Mouse (Mus musculus): ENCODE measurements around the gene Cd276. TPM values are rescaled to one million over a fixed set of nuclear protein-coding genes. Genes with fewer than 3 reads are reported as not detected.
"Not testable (repeated sequence)": the region's sequence is repeated elsewhere in the genome, so short reads cannot be mapped to it uniquely, and the experiment has no call there.

The Cd276 gene
- polyA plus RNA-seq, 1 experiment from 2014 or later = 42.8 TPM

DNA sequence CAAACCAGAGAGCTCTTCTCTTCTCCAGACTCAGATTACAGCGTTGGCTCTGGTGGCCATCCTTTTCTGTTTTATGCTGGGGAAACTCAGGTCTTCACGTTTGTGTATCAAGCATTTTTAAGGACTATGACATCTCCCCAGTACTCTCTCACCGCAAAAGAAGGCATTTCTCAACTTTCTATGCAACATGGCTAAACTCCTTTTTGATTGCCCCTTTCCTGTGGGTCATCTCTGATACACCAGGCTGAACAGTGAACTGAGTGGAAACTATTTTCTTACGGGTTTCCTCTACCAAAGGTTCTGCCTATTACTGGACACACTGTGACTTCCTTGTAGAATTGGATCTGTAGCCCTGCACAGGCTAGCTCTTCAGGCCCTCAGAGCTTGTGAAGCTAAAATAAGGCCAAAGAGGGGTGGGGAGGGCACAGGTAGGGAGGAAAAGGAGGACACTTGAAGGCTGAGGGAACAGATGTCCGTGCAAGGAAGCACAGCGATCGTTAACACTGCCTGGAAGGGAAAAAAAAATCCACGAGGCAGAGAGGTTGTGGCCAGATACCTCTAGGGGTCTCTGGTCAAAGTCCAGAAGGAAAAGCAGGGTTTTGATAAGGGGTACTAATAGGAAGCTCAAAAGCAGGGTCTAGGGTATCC, 26.2 kb upstream of the Cd276 start:
- peak overlapping the region; percentile 35 for H3K4me3 ChIP-seq (ENCODE audit: low read depth, low read length)
- ATAC-seq (replicated peaks; ENCODE audit: insufficient number of reproducible peaks, low FRiP score, low TSS enrichment, low read depth) = peak; percentile 0; the same call in 1 of the 2 replicates
- H3K9ac ChIP-seq (replicated peaks; ENCODE audit: low read length) = peak overlapping the region; percentile 18
- H3K9me3 ChIP-seq (replicated peaks; ENCODE audit: control insufficient read depth, low read length) = no peaks in the 10 kb centered on the region
- no peaks in the 10 kb centered on the region; the same call in 1 of the 2 replicates for H3K4me1 ChIP-seq (ENCODE audit: control insufficient read depth, insufficient read depth, low read length)
- H3K4me2 ChIP-seq (ENCODE audit: low read depth, low read length) = peak overlapping the region; percentile 45
- H3K27me3 ChIP-seq (ENCODE audit: control insufficient read depth, insufficient read depth, low read length) = no peaks in the 10 kb centered on the region
- WGBS = 30% methylated on average over 8 of the region's 8 CpGs
- H3K27ac ChIP-seq (replicated peaks; ENCODE audit: low read depth, low read length) = peak overlapping the region; percentile 96; the same call in 1 of the 2 replicates
- H3K36me3 ChIP-seq (replicated peaks; ENCODE audit: control insufficient read depth, insufficient read depth, low read depth, low read length) = no peaks in the 10 kb centered on the region
- no peak for DNase-seq (ENCODE audit: low spot score)

DNA sequence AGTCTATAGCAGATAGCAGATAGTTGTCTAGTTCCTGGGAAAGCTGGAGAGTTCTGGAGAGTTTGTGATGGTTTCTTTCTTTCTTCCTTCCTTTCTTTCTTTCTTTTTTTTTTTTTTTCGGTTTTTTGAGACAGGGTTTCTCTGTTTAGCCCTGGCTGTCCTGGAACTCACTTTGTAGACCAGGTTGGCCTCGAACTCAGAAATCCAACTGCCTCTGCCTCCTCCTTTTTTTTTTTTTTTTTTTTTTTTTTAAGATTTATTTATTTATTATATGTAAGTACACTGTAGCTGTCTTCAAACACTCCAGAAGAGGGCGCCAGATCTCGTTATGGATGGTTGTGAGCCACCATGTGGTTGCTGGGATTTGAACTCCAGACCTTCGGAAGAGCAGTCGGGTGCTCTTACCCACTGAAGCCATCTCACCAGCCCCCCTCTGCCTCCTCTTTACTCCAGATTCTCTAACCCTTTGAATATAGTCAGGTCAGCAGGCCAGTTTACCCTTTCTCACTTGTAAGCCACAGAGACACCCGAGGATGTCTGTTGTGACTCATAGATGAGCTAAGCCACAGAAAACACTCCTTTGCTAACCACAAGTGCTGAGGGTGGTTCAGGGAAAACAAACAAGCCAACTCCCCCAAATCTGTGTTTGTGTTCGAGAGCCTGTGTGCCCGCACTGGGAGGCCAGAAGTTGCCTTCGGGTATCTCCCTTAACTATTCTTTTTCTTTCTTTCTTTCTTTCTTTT, 25.4 kb upstream of the Cd276 start:
- not testable (repeated sequence) for H3K4me2 ChIP-seq (ENCODE audit: low read depth, low read length); H3K27me3 ChIP-seq (ENCODE audit: control insufficient read depth, insufficient read depth, low read length); H3K36me3 ChIP-seq (replicated peaks; ENCODE audit: control insufficient read depth, insufficient read depth, low read depth, low read length); H3K4me3 ChIP-seq (ENCODE audit: low read depth, low read length); H3K4me1 ChIP-seq (ENCODE audit: control insufficient read depth, insufficient read depth, low read length); H3K27ac ChIP-seq (replicated peaks; ENCODE audit: low read depth, low read length); DNase-seq (ENCODE audit: low spot score); ATAC-seq (replicated peaks; ENCODE audit: insufficient number of reproducible peaks, low FRiP score, low TSS enrichment, low read depth); H3K9me3 ChIP-seq (replicated peaks; ENCODE audit: control insufficient read depth, low read length); H3K9ac ChIP-seq (replicated peaks; ENCODE audit: low read length)
- WGBS = 75% methylated on average over 9 of the region's 10 CpGs

DNA sequence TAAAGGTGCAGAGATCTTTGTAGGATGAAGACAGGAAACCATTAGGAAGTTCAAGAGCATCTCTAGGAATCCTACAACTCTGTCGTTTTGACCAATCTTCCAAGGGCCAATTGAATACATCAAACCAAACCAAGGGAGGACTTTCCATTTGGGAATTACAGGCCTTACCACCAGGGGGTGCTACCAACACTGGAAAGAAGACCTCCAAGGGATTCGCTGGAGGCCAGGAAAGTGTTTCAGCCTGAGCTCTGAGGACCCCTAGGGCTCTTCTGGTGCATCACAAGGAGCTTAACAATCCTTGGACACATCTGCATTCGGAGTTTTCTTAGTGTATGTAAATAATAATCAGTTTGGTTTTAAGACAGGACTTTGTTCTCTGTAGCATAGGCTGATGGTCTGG, 23.4 kb upstream of the Cd276 start:
- 26% methylated on average over 3 of the region's 3 CpGs for WGBS
- H3K27me3 ChIP-seq (ENCODE audit: control insufficient read depth, insufficient read depth, low read length) = no peaks in the 10 kb centered on the region
- ATAC-seq (replicated peaks; ENCODE audit: insufficient number of reproducible peaks, low FRiP score, low TSS enrichment, low read depth) = no peak
- H3K4me1 ChIP-seq (ENCODE audit: control insufficient read depth, insufficient read depth, low read length) = no peaks in the 10 kb centered on the region; the same call in 1 of the 2 replicates
- H3K4me2 ChIP-seq (ENCODE audit: low read depth, low read length) = no peak overlapping the region
- H3K4me3 ChIP-seq (ENCODE audit: low read depth, low read length) = no peak overlapping the region
- no peaks in the 10 kb centered on the region for H3K36me3 ChIP-seq (replicated peaks; ENCODE audit: control insufficient read depth, insufficient read depth, low read depth, low read length)
- no peak overlapping the region for H3K9ac ChIP-seq (replicated peaks; ENCODE audit: low read length)
- no peaks in the 10 kb centered on the region for H3K9me3 ChIP-seq (replicated peaks; ENCODE audit: control insufficient read depth, low read length)
- DNase-seq (ENCODE audit: low spot score) = peak; percentile 90
- H3K27ac ChIP-seq (replicated peaks; ENCODE audit: low read depth, low read length) = no peak overlapping the region

DNA sequence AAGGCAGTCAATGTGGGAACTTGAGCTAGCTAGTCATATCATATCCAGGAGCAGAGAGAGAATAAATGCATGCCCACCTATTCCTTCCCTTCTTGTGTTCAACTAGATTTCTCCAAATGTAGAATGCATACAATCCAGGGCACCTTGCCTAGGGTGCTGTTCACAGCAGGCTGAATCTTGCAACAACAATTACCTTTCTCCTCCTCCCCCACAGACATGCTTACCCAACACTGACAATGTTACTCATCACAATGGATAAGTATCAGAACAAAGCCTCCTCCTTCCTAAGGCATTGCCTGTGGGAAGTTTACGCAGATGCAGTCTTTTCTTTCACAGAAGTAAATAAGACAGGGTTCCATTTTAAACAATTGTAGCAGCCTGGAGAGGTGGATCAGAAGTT, 15.8 kb upstream of the Cd276 start:
- Histone ChIP-seq H3K4me3 (ENCODE audit: low read depth, low read length) (no peak overlapping the region), H3K36me3 (replicated peaks; ENCODE audit: control insufficient read depth, insufficient read depth, low read depth, low read length) (no peaks in the 10 kb centered on the region), H3K4me1 (ENCODE audit: control insufficient read depth, insufficient read depth, low read length) (no peaks in the 10 kb centered on the region), H3K27me3 (ENCODE audit: control insufficient read depth, insufficient read depth, low read length) (no peaks in the 10 kb centered on the region), H3K27ac (replicated peaks; ENCODE audit: low read depth, low read length) (no peak overlapping the region), H3K9ac (replicated peaks; ENCODE audit: low read length) (no peak overlapping the region), H3K4me2 (ENCODE audit: low read depth, low read length) (no peak overlapping the region), H3K9me3 (replicated peaks; ENCODE audit: control insufficient read depth, low read length) (no peaks in the 10 kb centered on the region)
- 89% methylated on average over 1 of the region's 1 CpGs for WGBS
- no peak for ATAC-seq (replicated peaks; ENCODE audit: insufficient number of reproducible peaks, low FRiP score, low TSS enrichment, low read depth)
- DNase-seq (ENCODE audit: low spot score) = no peak

DNA sequence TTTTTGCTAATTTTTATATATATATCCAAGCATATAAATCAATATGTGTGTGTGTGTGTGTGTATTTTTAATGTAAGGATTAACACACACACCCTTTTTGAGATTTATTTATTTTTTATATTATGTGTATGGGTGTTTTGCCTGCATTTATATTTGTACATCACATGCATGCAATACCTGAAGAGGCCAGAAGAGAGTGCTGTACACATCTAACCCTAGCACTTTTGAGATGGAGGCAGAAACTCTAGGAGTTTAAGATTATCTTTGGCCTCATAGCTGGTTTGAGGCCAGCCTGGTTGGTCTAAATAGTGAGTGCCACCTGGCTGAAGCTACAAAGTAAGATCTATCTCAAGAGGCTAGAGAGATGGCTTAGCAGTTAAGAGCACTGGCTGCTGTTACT, 12.4 kb upstream of the Cd276 start:
- DNase-seq (ENCODE audit: low spot score) (peak; percentile 51), ATAC-seq (replicated peaks; ENCODE audit: insufficient number of reproducible peaks, low FRiP score, low TSS enrichment, low read depth) (no peak)
- H3K27ac ChIP-seq (replicated peaks; ENCODE audit: low read depth, low read length) = no peak overlapping the region
- no peak overlapping the region for H3K4me2 ChIP-seq (ENCODE audit: low read depth, low read length)
- no peaks in the 10 kb centered on the region for H3K36me3 ChIP-seq (replicated peaks; ENCODE audit: control insufficient read depth, insufficient read depth, low read depth, low read length)
- no peaks in the 10 kb centered on the region for H3K27me3 ChIP-seq (ENCODE audit: control insufficient read depth, insufficient read depth, low read length)
- H3K9ac ChIP-seq (replicated peaks; ENCODE audit: low read length) = no peak overlapping the region
- no peak overlapping the region for H3K4me3 ChIP-seq (ENCODE audit: low read depth, low read length)
- H3K4me1 ChIP-seq (ENCODE audit: control insufficient read depth, insufficient read depth, low read length) = no peaks in the 10 kb centered on the region
- H3K9me3 ChIP-seq (replicated peaks; ENCODE audit: control insufficient read depth, low read length) = no peaks in the 10 kb centered on the region

DNA sequence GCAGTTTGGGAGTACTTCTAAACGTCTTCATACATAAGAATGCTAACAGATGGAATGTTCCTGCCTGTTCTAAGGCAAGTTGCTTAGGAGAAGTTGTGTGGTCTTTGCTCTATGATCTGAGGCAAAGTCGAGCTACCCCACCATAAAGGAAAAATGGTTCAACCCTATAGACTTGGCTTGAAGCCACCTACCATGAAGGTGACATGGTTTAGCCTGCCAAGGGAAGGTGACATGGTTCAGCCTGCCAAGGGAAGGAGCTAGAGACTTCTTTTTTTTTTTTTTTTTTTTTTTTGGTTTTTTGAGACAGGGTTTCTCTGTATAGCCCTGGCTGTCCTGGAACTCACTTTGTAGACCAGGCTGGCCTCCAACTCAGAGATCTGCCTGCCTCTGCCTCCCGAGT, 10.7 kb upstream of the Cd276 start:
- H3K9me3 ChIP-seq (replicated peaks; ENCODE audit: control insufficient read depth, low read length); DNase-seq (ENCODE audit: low spot score); H3K27me3 ChIP-seq (ENCODE audit: control insufficient read depth, insufficient read depth, low read length); H3K36me3 ChIP-seq (replicated peaks; ENCODE audit: control insufficient read depth, insufficient read depth, low read depth, low read length); H3K4me3 ChIP-seq (ENCODE audit: low read depth, low read length); H3K4me1 ChIP-seq (ENCODE audit: control insufficient read depth, insufficient read depth, low read length); H3K4me2 ChIP-seq (ENCODE audit: low read depth, low read length); ATAC-seq (replicated peaks; ENCODE audit: insufficient number of reproducible peaks, low FRiP score, low TSS enrichment, low read depth); H3K27ac ChIP-seq (replicated peaks; ENCODE audit: low read depth, low read length); H3K9ac ChIP-seq (replicated peaks; ENCODE audit: low read length): not testable (repeated sequence)
- 79% methylated on average over 3 of the region's 3 CpGs for WGBS

DNA sequence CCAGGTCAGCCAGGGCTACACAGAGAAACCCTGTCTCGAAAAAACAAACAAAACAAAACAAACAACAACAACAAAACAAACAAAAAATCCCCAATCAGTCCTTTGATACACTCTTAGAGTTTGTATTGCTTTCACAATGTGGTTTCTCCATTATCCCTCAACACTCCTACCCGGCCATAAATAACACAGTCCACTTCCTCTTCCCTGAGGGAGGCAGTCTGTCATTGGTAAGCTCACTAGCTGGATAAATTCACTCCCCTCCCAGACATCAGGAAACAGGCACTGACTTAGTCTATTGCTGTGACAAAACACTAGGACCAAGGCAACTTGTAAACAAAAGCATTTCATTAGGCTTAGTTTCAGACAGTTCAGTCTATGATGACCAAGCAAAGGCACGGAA, 5.0 kb upstream of the Cd276 start:
- H3K4me1 ChIP-seq (ENCODE audit: control insufficient read depth, insufficient read depth, low read length) = no peaks in the 10 kb centered on the region
- H3K4me2 ChIP-seq (ENCODE audit: low read depth, low read length) = no peak overlapping the region
- no peak overlapping the region for H3K9ac ChIP-seq (replicated peaks; ENCODE audit: low read length)
- ATAC-seq (replicated peaks; ENCODE audit: insufficient number of reproducible peaks, low FRiP score, low TSS enrichment, low read depth) (no peak), DNase-seq (ENCODE audit: low spot score) (no peak)
- WGBS = 67% methylated on average over 3 of the region's 3 CpGs
- H3K9me3 ChIP-seq (replicated peaks; ENCODE audit: control insufficient read depth, low read length) = no peaks in the 10 kb centered on the region
- H3K27me3 ChIP-seq (ENCODE audit: control insufficient read depth, insufficient read depth, low read length) = no peaks in the 10 kb centered on the region
- no peaks in the 10 kb centered on the region for H3K36me3 ChIP-seq (replicated peaks; ENCODE audit: control insufficient read depth, insufficient read depth, low read depth, low read length)
- H3K4me3 ChIP-seq (ENCODE audit: low read depth, low read length) = no peak overlapping the region
- no peak overlapping the region for H3K27ac ChIP-seq (replicated peaks; ENCODE audit: low read depth, low read length)

Data from embryonic facial prominence, embryonic 11.5 days (tissue).